8 mouse cellular contexts compared by ENCODE assay signal in the genomic region with DNA sequence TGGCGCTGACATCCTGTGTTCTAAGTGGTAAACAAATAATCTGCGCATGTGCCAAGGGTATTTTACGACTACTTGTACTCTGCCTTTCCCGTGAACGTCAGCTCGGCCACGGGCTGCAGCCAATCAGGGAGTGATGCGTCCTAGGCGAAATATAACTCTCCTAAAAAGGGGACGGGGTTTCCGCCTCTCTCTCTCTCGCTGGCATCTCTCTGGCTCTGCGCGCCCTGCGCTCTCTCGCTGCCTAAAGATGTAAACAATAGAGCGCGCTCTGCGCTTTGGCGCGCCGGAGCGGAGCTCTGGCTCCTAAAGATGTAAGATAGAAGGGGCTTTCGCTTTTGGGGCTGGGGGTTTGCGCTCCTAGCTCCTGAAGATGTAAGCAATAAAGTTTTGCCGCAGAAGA. TPM values are rescaled to one million over a fixed set of nuclear protein-coding genes. Genes with fewer than 3 reads are reported as not detected.
DNase-seq lines count a peak whose midpoint lies in the region; TF ChIP-seq lines count a peak whose summit lies in the region.
"Not testable (repeated sequence)": the region's sequence is repeated elsewhere in the genome, so short reads cannot be mapped to it uniquely, and the experiment has no call there.

No protein-coding gene starts in this region.

- not testable (repeated sequence) for H3K27ac ChIP-seq in thymus, adult 2 months (ENCODE audit: control insufficient read depth, insufficient read depth, low read length)

- not testable (repeated sequence) for H3K27me3 ChIP-seq in thymus, adult 2 months (ENCODE audit: control insufficient read depth, insufficient read depth, low read length)

- WGBS in thymus, adult 2 months, result 98% methylated on average over 20 of the region's 26 CpGs

- H3K36me3 ChIP-seq in thymus, adult 2 months (ENCODE audit: control insufficient read depth, insufficient read depth, low read length), result not testable (repeated sequence)

- H3K4me1 ChIP-seq in thymus, adult 2 months (replicated peaks; ENCODE audit: control insufficient read depth, insufficient read depth, low read length), result not testable (repeated sequence)

- not testable (repeated sequence) for H3K4me3 ChIP-seq in thymus, adult 2 months (ENCODE audit: control insufficient read depth, insufficient read depth, low read length)

- peak; percentile 2 for DNase-seq in T-cell, adult 2 months (ENCODE audit: low spot score)
- peak; percentile 4 for DNase-seq in cerebellum, adult 8-10 months
- DNase-seq in gastrocnemius, postnatal 25 days, result peak; percentile 22
- DNase-seq in kidney, adult 18-20 months, result peak; percentile 11
- DNase-seq in layer of hippocampus, adult 11-12 months (ENCODE audit: low spot score), result peak; percentile 20
- DNase-seq in spleen, adult 18-20 months, result peak; percentile 10 to 23
- DNase-seq in thymus, adult 2 months, result peak; percentile 7
- DNase-seq in urinary bladder, postnatal 4 days (ENCODE audit: low spot score in 2 of 2), result peak; percentile 40 to 72

- not testable (repeated sequence) for TF ChIP-seq POLR2A in thymus, adult 2 months (IDR thresholded peaks at IDR 0.05; ENCODE audit: control insufficient read depth, extremely low read depth, insufficient read depth, low read length, poor library complexity)

- TF ChIP-seq CTCF in thymus, adult 2 months (IDR thresholded peaks at IDR 0.05; ENCODE audit: borderline replicate concordance, control insufficient read depth, extremely low read depth, insufficient read depth, low read length, poor library complexity), result not testable (repeated sequence)

RNA-seq across cellular contexts. Expression of a gene that starts 44.8 kb away (rescaled TPM):
- 1 to 10 TPM; 1.4 to 1.8 TPM for total RNA-seq in gastrocnemius, postnatal 25 days (2021)
- polyA plus RNA-seq in thymus, adult 2 months (2012; rRNA removed), result 14.6 and 15.6 TPM in 2 replicates

Comparison
In these comparisons a context has a peak if more than half of its experiments do, and no peak if none do; other contexts are left out.
1. DNase-seq: peak in every context shown above with its lines; median percentile 56 in urinary bladder, postnatal 4 days; 22 in gastrocnemius, postnatal 25 days; 20 in layer of hippocampus, adult 11-12 months; 16 in spleen, adult 18-20 months; 11 in kidney, adult 18-20 months; 7 in thymus, adult 2 months; 4 in cerebellum, adult 8-10 months; 2 in T-cell, adult 2 months.